Mouse (Mus musculus): ENCODE results near the gene Gm43738.

The Gm43738 gene

DNA sequence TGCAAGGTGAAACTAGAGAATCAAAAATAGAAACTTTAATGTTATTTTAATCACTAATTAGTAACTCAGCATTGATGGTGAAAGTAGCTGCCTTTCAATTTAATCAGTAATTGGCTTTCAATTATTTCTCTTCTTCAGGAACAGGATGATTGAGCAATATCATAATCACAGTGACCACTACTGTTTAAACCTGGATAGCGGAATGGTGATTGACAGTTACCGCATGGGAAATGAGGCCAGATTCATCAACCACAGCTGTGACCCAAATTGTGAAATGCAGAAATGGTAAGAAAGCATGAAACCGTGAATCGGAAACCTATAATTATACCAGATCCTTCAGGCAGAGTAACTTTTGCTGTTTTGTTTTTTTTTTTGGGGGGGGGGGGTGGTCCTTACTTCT lies 57.5 kb downstream of the Gm43738 start:
- DNase-seq (ENCODE audit: low read depth, low spot score), result no peak
